Mouse (Mus musculus) CH12.LX (cell line): ENCODE measurements at regions not wholly inside any gene's neighbourhood (a gene's known extent, or its start where the extent isn't known, plus 50 kb on each side); places are given as distances from the start of the nearest gene placed in this dataset.

Experiments used
- CHD2 ChIP-seq: IDR thresholded peaks from 2 replicates; pipeline ENCODE4 v1.6.1; 2011; ENCODE audit warnings: low read length, improper control_type of control experiment
- CTCF ChIP-seq, 2 experiments: IDR thresholded peaks in 1 of 2; conservative IDR thresholded peaks in 1 of 2; 2 replicates each; pipeline ENCODE4 v1.5.1; 2011 to 2012; ENCODE audit warnings: low read depth in 2 of 2, low read length in 2 of 2, improper control_type of control experiment in 1 of 2, inconsistent platforms in 1 of 2, mild to moderate bottlenecking in 1 of 2, moderate library complexity in 1 of 2
- E2F4 ChIP-seq: IDR thresholded peaks from 2 replicates; pipeline ENCODE4 v1.6.1; 2011; ENCODE audit warnings: low read depth, low read length, improper control_type of control experiment; ENCODE audit not compliant: insufficient replicate concordance
- EP300 ChIP-seq: IDR thresholded peaks from 2 replicates; pipeline ENCODE4 v1.6.1; 2011; ENCODE audit warnings: low read length, improper control_type of control experiment
- HCFC1 ChIP-seq: IDR thresholded peaks from 2 replicates; pipeline ENCODE4 v1.6.1; 2012; ENCODE audit warnings: low read depth, mild to moderate bottlenecking, inconsistent platforms, low read length, improper control_type of control experiment
- MAFK ChIP-seq: IDR thresholded peaks from 2 replicates; pipeline ENCODE4 v1.6.1; 2011; ENCODE audit warnings: low read length, improper control_type of control experiment; ENCODE audit not compliant: insufficient replicate concordance
- MAZ ChIP-seq: IDR thresholded peaks from 2 replicates; pipeline ENCODE4 v1.6.1; 2012; ENCODE audit warnings: low read depth, mild to moderate bottlenecking, inconsistent platforms, low read length, improper control_type of control experiment, moderate library complexity
- POLR2A ChIP-seq: IDR thresholded peaks from 2 replicates; pipeline ENCODE4 v1.6.1; 2011; ENCODE audit warnings: low read depth, mild to moderate bottlenecking, improper control_type of control experiment, low read length
- SIN3A ChIP-seq: IDR thresholded peaks from 2 replicates; pipeline ENCODE4 v1.6.1; 2012; ENCODE audit warnings: low read length, improper control_type of control experiment, inconsistent platforms
- SMC3 ChIP-seq: IDR thresholded peaks from 2 replicates; pipeline ENCODE4 v1.6.1; 2011; ENCODE audit warnings: low read depth, low read length, improper control_type of control experiment
- TCF12 ChIP-seq: IDR thresholded peaks from 2 replicates; pipeline ENCODE4 v1.6.1; 2014; ENCODE audit warnings: low read depth, mild to moderate bottlenecking, inconsistent platforms, low read length, improper control_type of control experiment
- ZKSCAN1 ChIP-seq: IDR thresholded peaks from 2 replicates; pipeline ENCODE4 v1.6.1; 2012; ENCODE audit warnings: low read depth, inconsistent platforms, low read length, improper control_type of control experiment, borderline replicate concordance
- ZMIZ1 ChIP-seq: IDR thresholded peaks from 2 replicates; pipeline ENCODE4 v1.6.1; 2012; ENCODE audit warnings: low read depth, mild to moderate bottlenecking, inconsistent platforms, low read length, improper control_type of control experiment
- ZNF384 ChIP-seq: IDR thresholded peaks from 2 replicates; pipeline ENCODE4 v1.6.1; 2012; ENCODE audit warnings: low read depth, low read length, improper control_type of control experiment, inconsistent platforms

- no peak for TF ChIP-seq SIN3A
- TF ChIP-seq E2F4 = no peak
- TF ChIP-seq CTCF (conservative IDR thresholded peaks at IDR 0.05 in 1 of 2, IDR thresholded peaks at IDR 0.05 in 1 of 2; ENCODE audit: low read depth in 2 of 2, low read length in 2 of 2) = no peak
- no peak for TF ChIP-seq POLR2A
- no peak for TF ChIP-seq ZNF384
- TF ChIP-seq ZMIZ1 = no peak
- no peak for TF ChIP-seq EP300
- no peak for TF ChIP-seq MAZ
- TF ChIP-seq TCF12 = no peak
- no peak for TF ChIP-seq CHD2
- no peak for TF ChIP-seq MAFK
- TF ChIP-seq SMC3 = no peak
- no peak for TF ChIP-seq ZKSCAN1
- no peak for TF ChIP-seq HCFC1
These were observed 182.9 kb downstream of the Stk31 start for GRCm38 (mm10) chr6:49578340-49578739.
